Mouse (Mus musculus): ENCODE measurements around the gene Spc24. TPM values are rescaled to one million over a fixed set of nuclear protein-coding genes. Genes with fewer than 3 reads are reported as not detected.
"Not testable (repeated sequence)": the region's sequence is repeated elsewhere in the genome, so short reads cannot be mapped to it uniquely, and the experiment has no call there.

The Spc24 gene
- total and polyA plus RNA-seq, 3 experiments = 61.5 to 126 (median 116) TPM

DNA sequence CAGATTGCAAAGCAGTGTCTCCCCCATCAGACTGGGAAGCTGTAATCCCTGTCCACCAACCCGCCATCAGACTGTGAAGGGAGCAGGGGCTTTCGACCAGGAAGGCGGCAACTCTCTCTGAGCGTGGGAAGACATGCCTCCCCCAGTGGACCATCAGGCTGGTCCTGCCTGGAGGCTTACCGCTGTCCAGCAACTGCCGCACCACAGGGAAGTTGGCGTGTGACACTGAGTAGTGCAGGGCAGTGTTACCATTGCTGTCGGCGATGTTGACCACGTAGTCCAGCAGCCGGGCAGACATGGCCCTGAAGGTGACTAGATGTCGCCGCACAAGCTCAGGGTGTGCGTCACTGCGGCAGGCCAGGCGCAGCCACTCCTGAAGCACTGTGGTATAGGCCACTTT, 14.2 kb upstream of the Spc24 start:
- ATAC-seq (ENCODE audit: extremely low read depth, insufficient number of reproducible peaks, low FRiP score, poor library complexity, severe bottlenecking) (no peak), DNase-seq (ENCODE audit: low spot score) (no peak)
- no peaks in the 10 kb centered on the region for H3K9me3 ChIP-seq (replicated peaks)
- H3K4me3 ChIP-seq (ENCODE audit: low read depth, low read length) = no peak overlapping the region
- peaks cover 32% of the 10 kb centered on the region for H3K27me3 ChIP-seq (ENCODE audit: insufficient read depth, low read length)
- no peak for TF ChIP-seq TAL1 (conservative IDR thresholded peaks at IDR 0.05; ENCODE audit: low read depth, low read length)
- no peak for TF ChIP-seq POLR2AphosphoS5 (IDR thresholded peaks at IDR 0.05; ENCODE audit: insufficient replicate concordance, low read depth, low read length)
- TF ChIP-seq GATA1 (IDR thresholded peaks at IDR 0.05; ENCODE audit: borderline replicate concordance, low read length) = no peak
- no peak for TF ChIP-seq CTCF (IDR thresholded peaks at IDR 0.05; ENCODE audit: low read depth, low read length)
- TF ChIP-seq GATA2 (IDR thresholded peaks at IDR 0.05; ENCODE audit: borderline replicate concordance, low read depth, low read length) = no peak
- peaks cover 3% of the 10 kb centered on the region for H3K4me1 ChIP-seq (ENCODE audit: insufficient read depth, low read depth, low read length)
- H3K36me3 ChIP-seq (replicated peaks) = no peaks in the 10 kb centered on the region

DNA sequence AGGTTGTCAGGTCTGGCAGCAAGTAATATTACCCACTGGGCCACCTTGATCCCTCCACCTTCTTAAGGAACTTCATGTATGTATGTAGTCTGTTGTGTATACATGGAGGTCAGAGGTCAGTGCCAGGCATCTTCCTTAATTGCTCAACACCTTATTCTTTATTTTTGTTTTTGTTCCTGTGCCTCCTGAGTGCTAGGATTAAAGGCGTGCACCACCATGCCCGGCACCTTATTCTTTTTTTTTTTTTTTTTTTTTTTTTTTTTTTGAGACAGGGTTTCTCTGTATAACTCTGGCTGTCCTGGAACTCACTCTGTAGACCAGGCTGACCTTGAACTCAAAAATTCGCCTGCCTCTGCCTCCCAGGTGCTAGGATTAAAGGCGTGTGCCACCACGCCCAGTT, 13.3 kb upstream of the Spc24 start:
- not testable (repeated sequence) for H3K4me3 ChIP-seq (ENCODE audit: low read depth, low read length); ATAC-seq (ENCODE audit: extremely low read depth, insufficient number of reproducible peaks, low FRiP score, poor library complexity, severe bottlenecking); H3K36me3 ChIP-seq (replicated peaks); DNase-seq (ENCODE audit: low spot score); H3K4me1 ChIP-seq (ENCODE audit: insufficient read depth, low read depth, low read length); H3K9me3 ChIP-seq (replicated peaks)
- peaks cover 36% of the 10 kb centered on the region for H3K27me3 ChIP-seq (ENCODE audit: insufficient read depth, low read length)

DNA sequence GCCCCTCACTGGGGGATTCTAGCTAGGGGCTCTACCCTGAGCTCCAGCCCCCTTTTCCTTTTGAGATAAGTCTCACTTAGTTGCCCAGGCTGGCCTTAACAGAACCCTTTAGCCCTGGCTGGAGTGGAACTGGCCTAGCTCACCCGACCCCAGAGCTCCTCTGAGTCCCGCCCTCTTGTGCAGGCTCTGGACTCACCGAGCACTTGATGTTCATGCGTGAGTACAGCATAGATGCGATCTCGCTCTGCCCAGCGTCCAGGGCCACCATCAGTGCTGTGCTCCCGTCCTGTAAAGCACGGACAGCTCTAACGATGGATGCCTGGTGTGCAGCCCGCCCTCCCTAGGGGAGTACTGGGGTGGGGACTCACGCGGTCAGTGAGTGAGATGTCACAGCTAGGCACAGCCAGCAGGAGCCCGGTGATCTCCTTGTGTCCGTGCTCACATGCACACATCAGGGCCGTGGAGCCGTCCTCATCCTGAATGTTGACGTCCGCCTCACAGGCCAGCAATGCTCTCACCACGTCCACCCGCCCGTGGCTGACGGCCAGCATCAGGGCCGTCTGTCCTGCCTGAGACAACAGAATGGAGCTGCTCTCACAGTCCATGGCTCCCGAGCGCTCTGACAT, 9.6 kb upstream of the Spc24 start:
- no peak overlapping the region for H3K4me3 ChIP-seq (ENCODE audit: low read depth, low read length)
- no peak for ATAC-seq (ENCODE audit: extremely low read depth, insufficient number of reproducible peaks, low FRiP score, poor library complexity, severe bottlenecking)
- peaks cover 45% of the 10 kb centered on the region for H3K27me3 ChIP-seq (ENCODE audit: insufficient read depth, low read length)
- TF ChIP-seq GATA1 (IDR thresholded peaks at IDR 0.05; ENCODE audit: borderline replicate concordance, low read length) (no peak), GATA2 (IDR thresholded peaks at IDR 0.05; ENCODE audit: borderline replicate concordance, low read depth, low read length) (no peak), POLR2AphosphoS5 (IDR thresholded peaks at IDR 0.05; ENCODE audit: insufficient replicate concordance, low read depth, low read length) (no peak), TAL1 (conservative IDR thresholded peaks at IDR 0.05; ENCODE audit: low read depth, low read length) (no peak), CTCF (IDR thresholded peaks at IDR 0.05; ENCODE audit: low read depth, low read length) (no peak)
- no peak for DNase-seq (ENCODE audit: low spot score)
- H3K36me3 ChIP-seq (replicated peaks) = no peaks in the 10 kb centered on the region
- no peaks in the 10 kb centered on the region for H3K9me3 ChIP-seq (replicated peaks)
- peaks cover 4% of the 10 kb centered on the region for H3K4me1 ChIP-seq (ENCODE audit: insufficient read depth, low read depth, low read length)

DNA sequence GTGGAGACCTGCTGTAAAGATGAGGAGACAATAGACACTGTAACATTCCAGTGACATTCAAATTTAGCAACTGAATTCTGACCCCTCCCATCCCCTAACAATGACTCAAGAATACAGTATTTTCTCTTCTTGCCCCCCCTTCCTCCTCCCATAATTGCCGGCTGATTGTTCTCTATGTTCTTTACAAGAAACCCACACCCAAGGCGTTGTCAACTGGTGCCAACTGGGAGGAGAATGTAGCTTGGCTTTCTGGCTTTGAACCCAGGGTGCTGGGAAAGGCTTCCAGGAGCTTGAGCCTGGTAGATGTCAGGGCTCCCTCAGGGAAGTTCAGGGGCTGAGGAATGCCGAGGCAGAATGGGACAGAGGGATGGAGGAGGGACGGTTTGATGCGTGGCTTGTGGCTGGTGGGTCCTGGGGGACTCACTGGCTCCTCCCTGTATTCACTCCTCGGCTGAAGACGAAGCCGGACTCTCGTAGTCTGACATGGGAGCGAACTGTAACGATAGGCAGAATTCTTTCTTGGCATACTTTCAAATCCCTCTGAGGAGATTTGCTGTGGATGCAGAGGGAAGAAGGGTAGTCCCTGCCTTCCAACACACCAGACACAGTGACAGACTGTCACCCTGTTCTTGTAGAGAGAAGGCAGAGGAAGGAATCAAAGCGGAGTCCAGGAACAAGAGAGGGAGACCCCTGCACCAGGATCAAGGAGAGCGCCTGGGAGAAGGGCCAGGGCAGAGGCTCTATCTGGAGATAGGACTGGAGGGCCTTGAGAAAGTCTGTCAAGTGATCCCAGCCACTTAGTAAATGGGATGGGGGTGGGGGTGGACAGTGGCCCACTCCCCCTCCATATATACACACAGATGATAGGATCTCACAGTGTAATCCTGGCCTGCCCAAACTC, 8.7 kb upstream of the Spc24 start:
- ATAC-seq (ENCODE audit: extremely low read depth, insufficient number of reproducible peaks, low FRiP score, poor library complexity, severe bottlenecking) (no peak), DNase-seq (ENCODE audit: low spot score) (no peak)
- TF ChIP-seq TAL1 (conservative IDR thresholded peaks at IDR 0.05; ENCODE audit: low read depth, low read length) = no peak
- TF ChIP-seq GATA1 (IDR thresholded peaks at IDR 0.05; ENCODE audit: borderline replicate concordance, low read length) = no peak
- no peak for TF ChIP-seq GATA2 (IDR thresholded peaks at IDR 0.05; ENCODE audit: borderline replicate concordance, low read depth, low read length)
- TF ChIP-seq CTCF (IDR thresholded peaks at IDR 0.05; ENCODE audit: low read depth, low read length) = no peak
- no peak for TF ChIP-seq POLR2AphosphoS5 (IDR thresholded peaks at IDR 0.05; ENCODE audit: insufficient replicate concordance, low read depth, low read length)
- Histone ChIP-seq H3K9me3 (replicated peaks) (no peaks in the 10 kb centered on the region), H3K4me3 (ENCODE audit: low read depth, low read length) (no peak overlapping the region), H3K4me1 (ENCODE audit: insufficient read depth, low read depth, low read length) (peaks cover 7% of the 10 kb centered on the region), H3K27me3 (ENCODE audit: insufficient read depth, low read length) (peaks cover 40% of the 10 kb centered on the region), H3K36me3 (replicated peaks) (no peaks in the 10 kb centered on the region)

DNA sequence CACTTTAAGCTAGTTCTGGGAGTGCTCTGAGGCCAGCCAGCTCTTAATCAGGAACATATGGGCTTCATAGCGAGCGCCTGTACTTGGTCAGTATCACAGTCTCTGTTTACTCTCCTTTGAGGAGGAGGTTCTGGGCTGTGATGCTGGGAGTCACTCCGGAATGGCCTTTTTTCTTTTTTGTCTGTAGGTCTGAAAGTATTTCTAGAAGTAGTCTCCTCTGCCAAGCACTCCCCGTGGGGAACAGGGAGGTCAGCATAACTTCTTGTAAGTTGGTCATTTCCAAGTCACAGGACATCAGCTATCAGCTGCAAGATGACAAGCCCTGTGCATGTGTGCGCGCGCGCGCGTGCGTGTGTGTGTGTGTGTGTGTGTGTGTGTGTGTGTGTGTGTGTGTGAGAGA, 7.8 kb upstream of the Spc24 start:
- Histone ChIP-seq H3K9me3 (replicated peaks) (no peaks in the 10 kb centered on the region), H3K4me3 (ENCODE audit: low read depth, low read length) (no peak overlapping the region), H3K36me3 (replicated peaks) (no peaks in the 10 kb centered on the region), H3K4me1 (ENCODE audit: insufficient read depth, low read depth, low read length) (peaks cover 7% of the 10 kb centered on the region), H3K27me3 (ENCODE audit: insufficient read depth, low read length) (peaks cover 40% of the 10 kb centered on the region)
- no peak for DNase-seq (ENCODE audit: low spot score)
- no peak for ATAC-seq (ENCODE audit: extremely low read depth, insufficient number of reproducible peaks, low FRiP score, poor library complexity, severe bottlenecking)
- TF ChIP-seq CTCF (IDR thresholded peaks at IDR 0.05; ENCODE audit: low read depth, low read length) (no peak), POLR2AphosphoS5 (IDR thresholded peaks at IDR 0.05; ENCODE audit: insufficient replicate concordance, low read depth, low read length) (no peak), GATA2 (IDR thresholded peaks at IDR 0.05; ENCODE audit: borderline replicate concordance, low read depth, low read length) (no peak), GATA1 (IDR thresholded peaks at IDR 0.05; ENCODE audit: borderline replicate concordance, low read length) (no peak), TAL1 (conservative IDR thresholded peaks at IDR 0.05; ENCODE audit: low read depth, low read length) (no peak)

DNA sequence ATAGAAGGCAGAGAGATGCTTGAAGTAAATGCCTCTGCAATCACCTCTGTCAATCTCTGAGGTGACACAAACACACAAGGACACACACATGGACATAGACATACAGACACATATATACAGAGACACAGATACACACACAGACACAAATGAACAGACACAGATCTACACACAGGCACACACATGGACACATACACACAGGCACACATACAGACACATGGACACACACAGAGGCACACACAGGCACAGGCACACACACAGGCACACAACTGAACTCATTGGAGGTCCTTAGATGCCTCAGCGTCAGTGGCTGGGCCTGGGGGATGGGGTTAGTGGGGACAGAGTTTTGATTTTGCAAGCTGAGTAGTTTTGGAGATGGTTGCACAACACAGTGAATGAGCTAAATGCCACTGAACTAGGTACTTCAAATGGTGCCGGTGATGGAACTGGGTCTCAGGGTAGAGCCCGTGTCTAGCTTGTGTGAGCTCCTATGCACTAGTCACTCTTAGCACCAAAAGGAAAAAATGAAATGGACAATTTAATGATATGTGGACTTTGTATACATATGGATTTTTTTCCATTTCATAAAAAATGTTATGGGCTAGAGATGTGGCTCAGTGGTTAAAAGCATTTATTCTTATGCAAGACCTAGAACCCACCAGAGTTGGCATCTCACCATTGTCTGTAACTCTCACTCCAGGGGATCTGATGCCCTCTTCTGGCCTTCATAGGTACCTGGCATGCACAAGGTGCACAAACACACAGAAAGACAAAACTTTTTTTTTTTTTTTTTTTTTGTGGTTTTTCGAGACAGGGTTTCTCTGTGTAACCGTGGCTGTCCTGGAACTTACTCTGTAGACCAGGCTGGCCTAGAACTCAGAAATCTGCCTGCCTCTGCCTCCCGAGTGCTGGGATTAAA, 4.2 kb upstream of the Spc24 start:
- ATAC-seq (ENCODE audit: extremely low read depth, insufficient number of reproducible peaks, low FRiP score, poor library complexity, severe bottlenecking) (no peak), DNase-seq (ENCODE audit: low spot score) (no peak)
- H3K4me1 ChIP-seq (ENCODE audit: insufficient read depth, low read depth, low read length) = peaks cover 25% of the 10 kb centered on the region
- H3K36me3 ChIP-seq (replicated peaks) = no peaks in the 10 kb centered on the region
- H3K9me3 ChIP-seq (replicated peaks) = no peaks in the 10 kb centered on the region
- no peak for TF ChIP-seq POLR2AphosphoS5 (IDR thresholded peaks at IDR 0.05; ENCODE audit: insufficient replicate concordance, low read depth, low read length)
- peaks cover 24% of the 10 kb centered on the region for H3K27me3 ChIP-seq (ENCODE audit: insufficient read depth, low read length)
- H3K4me3 ChIP-seq (ENCODE audit: low read depth, low read length) = no peak overlapping the region
